Mouse (Mus musculus) left cerebral cortex, adult 8-10 months (tissue): Measurements from ENCODE around the gene Ccr10. TPM values are rescaled to one million over a fixed set of nuclear protein-coding genes. Genes with fewer than 3 reads are reported as not detected.

Source experiments
- DNase-seq, 2 experiments: peaks; one replicate each; pipeline ENCODE4 v3.0.0; 2022; ENCODE audit warnings: low spot score in 2 of 2
- total RNA-seq, 4 experiments: library from RNA; stranded (reverse); gene quantifications; 2 replicates each; pipeline ENCODE4 v1.2.4; 2022

Gene Ccr10
- total RNA-seq, 4 experiments from 2014 or later: 0.18 to 0.34 TPM; not detected in 2

GRCm38 (mm10) chr11:101189495-101190180 is 14.4 kb upstream of the Ccr10 start:
- DNase-seq: peak in 1 of 2 experiments; percentile 80

- DNase-seq: no peak
Observed at GRCm38 (mm10) chr11:101188166-101188805, 13.0 kb upstream of the Ccr10 start.

- no peak for DNase-seq
Observed at GRCm38 (mm10) chr11:101187541-101187940, 12.3 kb upstream of the Ccr10 start.

- DNase-seq: no peak
Observed at GRCm38 (mm10) chr11:101186526-101187247, 11.4 kb upstream of the Ccr10 start.

- DNase-seq: no peak
Observed at GRCm38 (mm10) chr11:101185441-101185840, 10.2 kb upstream of the Ccr10 start.

- DNase-seq: no peak
Observed at GRCm38 (mm10) chr11:101184984-101185383, 9.7 kb upstream of the Ccr10 start.

- DNase-seq: no peak
Observed at GRCm38 (mm10) chr11:101182771-101183517, 7.7 kb upstream of the Ccr10 start.

GRCm38 (mm10) chr11:101181961-101182360 is 6.7 kb upstream of the Ccr10 start:
- DNase-seq: no peak

- peak in 1 of 2 experiments; percentile 55 for DNase-seq
Observed at GRCm38 (mm10) chr11:101180846-101181740, 5.8 kb upstream of the Ccr10 start.

GRCm38 (mm10) chr11:101180261-101180660 is 5.0 kb upstream of the Ccr10 start:
- DNase-seq: no peak

- DNase-seq: no peak
Observed at GRCm38 (mm10) chr11:101179306-101179705, 4.1 kb upstream of the Ccr10 start.

GRCm38 (mm10) chr11:101178061-101179058 is 3.1 kb upstream of the Ccr10 start:
- no peak for DNase-seq

GRCm38 (mm10) chr11:101176933-101177773 is 1.9 kb upstream of the Ccr10 start:
- DNase-seq: peak; percentile 59 to 70

GRCm38 (mm10) chr11:101176117-101176691 is 961 bp upstream of the Ccr10 start:
- DNase-seq: peak in 1 of 2 experiments; percentile 45

GRCm38 (mm10) chr11:101175636-101176116 is 433 bp upstream of the Ccr10 start:
- DNase-seq: no peak

GRCm38 (mm10) chr11:101174389-101174745 is 876 bp downstream of the Ccr10 start:
- DNase-seq: no peak

GRCm38 (mm10) chr11:101173631-101174388 is 1.4 kb downstream of the Ccr10 start:
- no peak for DNase-seq
